Mouse (Mus musculus): ENCODE results near the gene Prdm10. TPM values are rescaled to one million over a fixed set of nuclear protein-coding genes. Genes with fewer than 3 reads are reported as not detected.

Gene Prdm10
- polyA plus RNA-seq, 1 experiment from 2014 or later: 1.1 TPM

- Histone ChIP-seq H3K27me3 (ENCODE audit: control insufficient read depth, insufficient read depth, low read length) (no peaks in the 10 kb centered on the region), H3K9me3 (ENCODE audit: control insufficient read depth, low read length) (no peaks in the 10 kb centered on the region), H3K4me1 (replicated peaks; ENCODE audit: control insufficient read depth, insufficient read depth) (no peaks in the 10 kb centered on the region), H3K4me3 (ENCODE audit: low read depth, low read length) (no peak overlapping the region), H3K9ac (ENCODE audit: low read length) (0 out of 2 replicates have a peak overlapping the region, but pooled peaks have one; percentile 8), H3K27ac (replicated peaks) (peak overlapping the region; percentile 84), H3K4me2 (replicated peaks; ENCODE audit: low read depth) (no peak overlapping the region), H3K36me3 (ENCODE audit: control insufficient read depth, insufficient read depth, low read length) (no peaks in the 10 kb centered on the region)
- DNase-seq (ENCODE audit: low spot score): peak; percentile 61
- TF ChIP-seq EP300 (optimal IDR thresholded peaks at IDR 0.05): no peak
- TF ChIP-seq CTCF (IDR thresholded peaks at IDR 0.05; ENCODE audit: low read depth): no peak
- peak; percentile 72 for ATAC-seq (ENCODE audit: low FRiP score, low TSS enrichment)
- WGBS: 45% methylated on average over 5 of the region's 5 CpGs
These were observed 20.8 kb downstream of the Prdm10 start for GRCm38 (mm10) chr9:31301107-31301506.

DNA sequence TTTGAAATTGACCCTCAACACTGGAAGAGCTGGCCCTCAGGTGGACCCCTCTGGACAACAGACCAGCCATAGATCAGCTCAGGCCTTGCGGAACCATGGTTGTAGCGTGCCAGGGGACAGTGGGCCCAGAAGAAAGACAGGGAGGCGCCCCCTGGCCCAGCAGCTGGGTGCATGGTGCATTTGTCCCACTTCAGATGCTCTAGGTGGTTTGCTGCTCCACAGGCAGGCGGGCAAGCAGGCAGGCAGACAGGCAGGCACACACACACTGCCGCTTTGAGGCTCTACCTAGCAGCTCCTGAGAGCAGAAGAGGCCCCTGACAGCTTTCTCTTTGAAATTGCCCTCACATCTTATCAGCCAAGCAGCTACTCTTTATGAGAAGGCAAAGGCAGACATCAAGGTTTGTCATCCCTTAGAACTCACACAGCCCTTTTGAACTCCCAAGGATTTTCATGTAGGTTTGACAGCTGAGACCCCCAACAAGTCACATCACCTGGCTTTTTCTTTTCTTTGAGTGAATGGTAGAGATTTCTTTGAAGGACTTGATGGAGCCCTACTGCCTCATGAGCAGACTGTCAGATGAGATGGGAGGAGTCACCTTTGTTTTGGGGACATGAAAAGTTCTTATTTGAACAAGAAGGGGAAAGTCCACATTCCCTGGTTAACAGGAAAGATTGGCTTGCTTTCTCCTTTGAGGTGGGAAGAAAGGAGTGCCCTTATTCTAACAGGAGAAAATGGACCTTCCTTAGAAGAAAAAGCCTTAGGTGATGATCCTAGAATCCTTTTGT is 21.4 kb downstream of the Prdm10 start:
- Histone ChIP-seq H3K9ac (ENCODE audit: low read length) (0 out of 2 replicates have a peak overlapping the region, but pooled peaks have one; percentile 8), H3K4me3 (ENCODE audit: low read depth, low read length) (no peak overlapping the region), H3K4me2 (replicated peaks; ENCODE audit: low read depth) (0 out of 2 replicates have a peak overlapping the region, but pooled peaks have one; percentile 8), H3K36me3 (ENCODE audit: control insufficient read depth, insufficient read depth, low read length) (no peaks in the 10 kb centered on the region), H3K4me1 (replicated peaks; ENCODE audit: control insufficient read depth, insufficient read depth) (no peaks in the 10 kb centered on the region), H3K9me3 (ENCODE audit: control insufficient read depth, low read length) (no peaks in the 10 kb centered on the region), H3K27me3 (ENCODE audit: control insufficient read depth, insufficient read depth, low read length) (no peaks in the 10 kb centered on the region), H3K27ac (replicated peaks) (peak overlapping the region; percentile 84)
- ATAC-seq (ENCODE audit: low FRiP score, low TSS enrichment): peak; percentile 50; the same call in 1 of the 2 replicates
- DNase-seq (ENCODE audit: low spot score): peak; percentile 33
- 65% methylated on average over 5 of the region's 5 CpGs for WGBS
- TF ChIP-seq EP300 (optimal IDR thresholded peaks at IDR 0.05) (no peak), CTCF (IDR thresholded peaks at IDR 0.05; ENCODE audit: low read depth) (0 out of 2 replicates have a peak, but pooled peaks have one; percentile 3)

GRCm38 (mm10) chr9:31304358-31304757 is 24.0 kb downstream of the Prdm10 start:
- Histone ChIP-seq H3K4me2 (replicated peaks; ENCODE audit: low read depth) (no peak overlapping the region), H3K27ac (replicated peaks) (no peak overlapping the region), H3K4me3 (ENCODE audit: low read depth, low read length) (no peak overlapping the region), H3K36me3 (ENCODE audit: control insufficient read depth, insufficient read depth, low read length) (no peaks in the 10 kb centered on the region), H3K4me1 (replicated peaks; ENCODE audit: control insufficient read depth, insufficient read depth) (no peaks in the 10 kb centered on the region), H3K9ac (ENCODE audit: low read length) (no peak overlapping the region), H3K27me3 (ENCODE audit: control insufficient read depth, insufficient read depth, low read length) (no peaks in the 10 kb centered on the region), H3K9me3 (ENCODE audit: control insufficient read depth, low read length) (no peaks in the 10 kb centered on the region)
- DNase-seq (ENCODE audit: low spot score) (no peak), ATAC-seq (ENCODE audit: low FRiP score, low TSS enrichment) (no peak)
- TF ChIP-seq EP300 (optimal IDR thresholded peaks at IDR 0.05): no peak
- no peak for TF ChIP-seq CTCF (IDR thresholded peaks at IDR 0.05; ENCODE audit: low read depth)
- WGBS: 77% methylated on average over 3 of the region's 3 CpGs

DNA sequence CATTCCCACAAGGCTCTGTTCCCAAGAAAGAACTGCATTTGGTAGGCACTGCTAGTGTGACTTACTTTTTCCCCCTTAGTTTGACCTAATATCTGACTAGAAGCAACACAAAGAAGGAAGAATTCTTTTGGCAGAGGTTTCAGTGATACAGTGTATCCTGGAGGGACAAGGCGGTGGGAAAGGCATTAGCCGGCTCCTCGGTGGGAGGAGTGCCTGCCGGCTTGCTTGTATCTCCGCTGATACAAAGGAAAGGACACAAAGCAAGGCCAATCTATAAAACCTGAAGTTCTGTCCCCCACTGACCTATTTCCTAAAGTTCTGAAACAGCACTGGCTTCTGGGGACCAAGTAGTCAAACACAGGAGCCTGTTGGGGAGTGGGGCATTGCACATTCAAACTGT is 24.8 kb downstream of the Prdm10 start:
- H3K4me2 ChIP-seq (replicated peaks; ENCODE audit: low read depth): no peak overlapping the region
- no peak for DNase-seq (ENCODE audit: low spot score)
- 79% methylated on average over 5 of the region's 5 CpGs for WGBS
- no peak overlapping the region for H3K9ac ChIP-seq (ENCODE audit: low read length)
- H3K4me3 ChIP-seq (ENCODE audit: low read depth, low read length): no peak overlapping the region
- TF ChIP-seq CTCF (IDR thresholded peaks at IDR 0.05; ENCODE audit: low read depth) (no peak), EP300 (optimal IDR thresholded peaks at IDR 0.05) (no peak)
- no peaks in the 10 kb centered on the region for H3K9me3 ChIP-seq (ENCODE audit: control insufficient read depth, low read length)
- no peaks in the 10 kb centered on the region for H3K27me3 ChIP-seq (ENCODE audit: control insufficient read depth, insufficient read depth, low read length)
- no peaks in the 10 kb centered on the region for H3K36me3 ChIP-seq (ENCODE audit: control insufficient read depth, insufficient read depth, low read length)
- no peaks in the 10 kb centered on the region for H3K4me1 ChIP-seq (replicated peaks; ENCODE audit: control insufficient read depth, insufficient read depth)
- H3K27ac ChIP-seq (replicated peaks): no peak overlapping the region
- no peak for ATAC-seq (ENCODE audit: low FRiP score, low TSS enrichment)

- TF ChIP-seq EP300 (optimal IDR thresholded peaks at IDR 0.05): no peak
- TF ChIP-seq CTCF (IDR thresholded peaks at IDR 0.05; ENCODE audit: low read depth): no peak
- ATAC-seq (ENCODE audit: low FRiP score, low TSS enrichment) (peak; percentile 52; the same call in 1 of the 2 replicates), DNase-seq (ENCODE audit: low spot score) (peak; percentile 36)
- 63% methylated on average over 3 of the region's 3 CpGs for WGBS
- H3K27me3 ChIP-seq (ENCODE audit: control insufficient read depth, insufficient read depth, low read length): no peaks in the 10 kb centered on the region
- H3K36me3 ChIP-seq (ENCODE audit: control insufficient read depth, insufficient read depth, low read length): no peaks in the 10 kb centered on the region
- no peaks in the 10 kb centered on the region for H3K9me3 ChIP-seq (ENCODE audit: control insufficient read depth, low read length)
- H3K9ac ChIP-seq (ENCODE audit: low read length): no peak overlapping the region
- no peak overlapping the region for H3K4me3 ChIP-seq (ENCODE audit: low read depth, low read length)
- no peak overlapping the region for H3K27ac ChIP-seq (replicated peaks)
- H3K4me1 ChIP-seq (replicated peaks; ENCODE audit: control insufficient read depth, insufficient read depth): no peaks in the 10 kb centered on the region
- H3K4me2 ChIP-seq (replicated peaks; ENCODE audit: low read depth): no peak overlapping the region
These were observed 25.5 kb downstream of the Prdm10 start for GRCm38 (mm10) chr9:31305807-31306206.

DNA sequence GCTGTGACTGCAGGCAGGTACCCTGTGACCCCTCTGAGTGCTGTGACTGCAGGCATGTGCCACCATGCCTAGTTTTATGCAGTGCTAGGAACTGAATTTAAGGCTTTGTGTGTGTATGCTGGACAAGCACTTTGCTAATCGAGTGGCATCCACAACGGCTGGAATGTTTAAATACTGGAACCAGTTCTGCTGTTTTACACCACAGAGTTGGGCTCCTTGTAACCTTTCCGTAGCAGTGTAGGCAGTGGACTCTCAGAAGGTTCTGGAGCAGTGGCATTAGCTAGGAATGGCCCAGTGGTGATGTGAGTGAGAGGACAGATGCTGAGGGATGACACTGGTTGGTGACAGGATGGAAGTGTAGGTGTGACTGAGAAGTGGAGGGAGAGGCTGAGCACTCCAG is 26.9 kb downstream of the Prdm10 start:
- H3K9me3 ChIP-seq (ENCODE audit: control insufficient read depth, low read length): no peaks in the 10 kb centered on the region
- ATAC-seq (ENCODE audit: low FRiP score, low TSS enrichment): no peak
- 66% methylated on average over 3 of the region's 3 CpGs for WGBS
- H3K9ac ChIP-seq (ENCODE audit: low read length): no peak overlapping the region
- no peaks in the 10 kb centered on the region for H3K36me3 ChIP-seq (ENCODE audit: control insufficient read depth, insufficient read depth, low read length)
- no peak overlapping the region for H3K27ac ChIP-seq (replicated peaks)
- H3K4me3 ChIP-seq (ENCODE audit: low read depth, low read length): no peak overlapping the region
- no peaks in the 10 kb centered on the region for H3K27me3 ChIP-seq (ENCODE audit: control insufficient read depth, insufficient read depth, low read length)
- no peak for TF ChIP-seq EP300 (optimal IDR thresholded peaks at IDR 0.05)
- TF ChIP-seq CTCF (IDR thresholded peaks at IDR 0.05; ENCODE audit: low read depth): no peak
- DNase-seq (ENCODE audit: low spot score): no peak
- no peak overlapping the region for H3K4me2 ChIP-seq (replicated peaks; ENCODE audit: low read depth)
- H3K4me1 ChIP-seq (replicated peaks; ENCODE audit: control insufficient read depth, insufficient read depth): no peaks in the 10 kb centered on the region
